Mouse (Mus musculus) frontal cortex, adult (tissue): ENCODE measurements around the gene Adgrv1.
"Not testable (repeated sequence)": the region's sequence is repeated elsewhere in the genome, so short reads cannot be mapped to it uniquely, and the experiment has no call there.

Source experiments
- ATAC-seq: cut with Nextera tagmentation; 2 replicates; pipeline ENCODE4 v1.9.2; 2017; ENCODE audit warnings: mild to moderate bottlenecking, moderate library complexity, mixed read lengths; ENCODE audit not compliant: low TSS enrichment

Adgrv1 gene

GRCm38 (mm10) chr13:81632720-81633415 is at the start of gene Adgrv1:
TSS of gene Adgrv1 (minus strand) at chr13:81633154.
- peak; percentile 91 for ATAC-seq

GRCm38 (mm10) chr13:81675333-81675732 is 42.4 kb upstream of the Adgrv1 start:
- no peak for ATAC-seq

- ATAC-seq: peak; percentile 54
Measured at GRCm38 (mm10) chr13:81667713-81668112, 34.8 kb upstream of the Adgrv1 start.

- ATAC-seq: 0 out of 2 replicates have a peak, but pooled peaks have one; percentile 18
Measured at GRCm38 (mm10) chr13:81664331-81664698, 31.4 kb upstream of the Adgrv1 start.

- no peak for ATAC-seq
Measured at GRCm38 (mm10) chr13:81663566-81664330, 30.8 kb upstream of the Adgrv1 start.

- ATAC-seq: peak; percentile 13; the same call in 1 of the 2 replicates
Measured at GRCm38 (mm10) chr13:81658053-81658752, 25.2 kb upstream of the Adgrv1 start.

GRCm38 (mm10) chr13:81657351-81658052 is 24.5 kb upstream of the Adgrv1 start, which contains the start of gene Lysmd3:
TSS of gene Lysmd3 (plus strand) at chr13:81657663.
- ATAC-seq: peak; percentile 94

GRCm38 (mm10) chr13:81657008-81657350 is 24.0 kb upstream of the Adgrv1 start:
- no peak for ATAC-seq

- ATAC-seq: no peak
Measured at GRCm38 (mm10) chr13:81656091-81656850, 23.3 kb upstream of the Adgrv1 start.

- ATAC-seq: not testable (repeated sequence)
Measured at GRCm38 (mm10) chr13:81650382-81650781, 17.4 kb upstream of the Adgrv1 start.

- no peak for ATAC-seq
Measured at GRCm38 (mm10) chr13:81646348-81646747, 13.4 kb upstream of the Adgrv1 start.

- no peak for ATAC-seq
Measured at GRCm38 (mm10) chr13:81644047-81644565, 11.2 kb upstream of the Adgrv1 start.

- ATAC-seq: no peak
Measured at GRCm38 (mm10) chr13:81642491-81643149, 9.7 kb upstream of the Adgrv1 start.

- ATAC-seq: peak; percentile 84
Measured at GRCm38 (mm10) chr13:81641289-81642045, 8.5 kb upstream of the Adgrv1 start.

- no peak for ATAC-seq
Measured at GRCm38 (mm10) chr13:81640881-81641280, 7.9 kb upstream of the Adgrv1 start.

GRCm38 (mm10) chr13:81639624-81640023 is 6.7 kb upstream of the Adgrv1 start:
- ATAC-seq: no peak

- no peak for ATAC-seq
Measured at GRCm38 (mm10) chr13:81630566-81630965, 2.4 kb downstream of the Adgrv1 start.

- no peak for ATAC-seq
Measured at GRCm38 (mm10) chr13:81629395-81629794, 3.6 kb downstream of the Adgrv1 start.

GRCm38 (mm10) chr13:81628631-81629190 is 4.2 kb downstream of the Adgrv1 start:
- no peak for ATAC-seq
